Mouse (Mus musculus): ENCODE measurements at regions not wholly inside any gene's neighbourhood (a gene's known extent, or its start where the extent isn't known, plus 50 kb on each side); places are given as distances from the start of the nearest gene placed in this dataset.
"Not testable (repeated sequence)": the region's sequence is repeated elsewhere in the genome, so short reads cannot be mapped to it uniquely, and the experiment has no call there.

GRCm38 (mm10) chr6:37669407-37669806, 139.4 kb downstream of the Akr1d1 start:
- in situ Hi-C loops (cut with MboI; ENCODE audit: low pct_ligation_motif_present, low pct_unique_long_range_greater_than_20kb, low sequenced_read_pairs) (no loop called here), dilution Hi-C loops (cut with MboI; ENCODE audit: extremely low pct_ligation_motif_present, extremely low pct_unique_long_range_greater_than_20kb, low sequenced_read_pairs) (no loop called here)
- no peak for DNase-seq (ENCODE audit: extremely low read depth)
- Histone ChIP-seq H3K27me3 (replicated peaks) (no peaks in the 10 kb centered on the region), H3K9me3 (replicated peaks; ENCODE audit: low read length) (no peaks in the 10 kb centered on the region), H3K36me3 (replicated peaks in 1 of 2; ENCODE audit: control insufficient read depth in 1 of 2, insufficient read depth in 1 of 2, low read length in 1 of 2) (no peaks in the 10 kb centered on the region), H3K79me2 (replicated peaks; ENCODE audit: control insufficient read depth, extremely low read depth, insufficient read depth, poor library complexity, severe bottlenecking) (no peaks in the 10 kb centered on the region), H3K9ac (ENCODE audit: insufficient read depth, low read depth) (no peak overlapping the region), H3K27ac (ENCODE audit: insufficient read depth, low read depth) (no peak overlapping the region), H3K4me2 (ENCODE audit: insufficient read depth, low read depth, poor library complexity, severe bottlenecking) (no peak overlapping the region), H3K4me1 (ENCODE audit: control insufficient read depth in 1 of 2, insufficient read depth in 2 of 2) (no peaks in the 10 kb centered on the region), H3K4me3 (replicated peaks in 1 of 3; ENCODE audit: low read depth in 2 of 3, low read length in 2 of 3, poor library complexity in 1 of 3) (no peak overlapping the region)
- TF ChIP-seq GABPA (IDR thresholded peaks at IDR 0.05; ENCODE audit: insufficient replicate concordance, low read depth, low read length) (no peak), SIN3A (IDR thresholded peaks at IDR 0.05; ENCODE audit: low read length) (no peak), USF2 (conservative IDR thresholded peaks at IDR 0.05; ENCODE audit: low read depth, low read length) (no peak)

- Histone ChIP-seq H3K27me3 (replicated peaks) (no peaks in the 10 kb centered on the region), H3K4me1 (ENCODE audit: control insufficient read depth in 1 of 2, insufficient read depth in 2 of 2) (no peaks in the 10 kb centered on the region), H3K79me2 (replicated peaks; ENCODE audit: control insufficient read depth, extremely low read depth, insufficient read depth, poor library complexity, severe bottlenecking) (no peaks in the 10 kb centered on the region), H3K27ac (ENCODE audit: insufficient read depth, low read depth) (no peak overlapping the region), H3K9ac (ENCODE audit: insufficient read depth, low read depth) (no peak overlapping the region), H3K36me3 (replicated peaks in 1 of 2; ENCODE audit: control insufficient read depth in 1 of 2, insufficient read depth in 1 of 2, low read length in 1 of 2) (no peaks in the 10 kb centered on the region), H3K9me3 (replicated peaks; ENCODE audit: low read length) (no peaks in the 10 kb centered on the region), H3K4me2 (ENCODE audit: insufficient read depth, low read depth, poor library complexity, severe bottlenecking) (no peak overlapping the region), H3K4me3 (replicated peaks in 1 of 3; ENCODE audit: low read depth in 2 of 3, low read length in 2 of 3, poor library complexity in 1 of 3) (no peak overlapping the region)
- no peak for DNase-seq (ENCODE audit: extremely low read depth)
- in situ Hi-C loops (cut with MboI; ENCODE audit: low pct_ligation_motif_present, low pct_unique_long_range_greater_than_20kb, low sequenced_read_pairs), result no loop called here
- dilution Hi-C loops (cut with MboI; ENCODE audit: extremely low pct_ligation_motif_present, extremely low pct_unique_long_range_greater_than_20kb, low sequenced_read_pairs), result no loop called here
- TF ChIP-seq MEF2A (IDR thresholded peaks at IDR 0.05; ENCODE audit: borderline replicate concordance, low read depth, low read length) (no peak), RAD21 (IDR thresholded peaks at IDR 0.05; ENCODE audit: low read depth, low read length) (no peak), SIN3A (IDR thresholded peaks at IDR 0.05; ENCODE audit: low read length) (no peak), HCFC1 (IDR thresholded peaks at IDR 0.05; ENCODE audit: low read depth, low read length) (no peak), JUN (IDR thresholded peaks at IDR 0.05; ENCODE audit: insufficient read depth, low read depth, low read length) (no peak), USF1 (IDR thresholded peaks at IDR 0.05; ENCODE audit: low read depth, low read length) (no peak), CHD1 (IDR thresholded peaks at IDR 0.05; ENCODE audit: low read depth, low read length) (no peak), ZKSCAN1 (IDR thresholded peaks at IDR 0.05; ENCODE audit: borderline replicate concordance, low read depth, low read length) (no peak), NELFE (IDR thresholded peaks at IDR 0.05; ENCODE audit: low read depth, low read length) (no peak), RCOR1 (conservative IDR thresholded peaks at IDR 0.05; ENCODE audit: low read depth, low read length) (no peak), PAX5 (IDR thresholded peaks at IDR 0.05; ENCODE audit: low read length) (no peak)
These were observed 140.7 kb downstream of the Akr1d1 start for GRCm38 (mm10) chr6:37670701-37671100.

GRCm38 (mm10) chr6:37679871-37680270, 149.9 kb downstream of the Akr1d1 start:
- H3K4me3 ChIP-seq (replicated peaks in 1 of 3; ENCODE audit: low read depth in 2 of 3, low read length in 2 of 3, poor library complexity in 1 of 3), result no peak overlapping the region

GRCm38 (mm10) chr6:37681331-37681730, 151.4 kb downstream of the Akr1d1 start:
- H3K4me3 ChIP-seq (replicated peaks in 1 of 3; ENCODE audit: low read depth in 2 of 3, low read length in 2 of 3, poor library complexity in 1 of 3); H3K36me3 ChIP-seq (replicated peaks in 1 of 2; ENCODE audit: control insufficient read depth in 1 of 2, insufficient read depth in 1 of 2, low read length in 1 of 2); in situ Hi-C loops (cut with MboI; ENCODE audit: low pct_ligation_motif_present, low pct_unique_long_range_greater_than_20kb, low sequenced_read_pairs); H3K27ac ChIP-seq (ENCODE audit: insufficient read depth, low read depth); H3K9me3 ChIP-seq (replicated peaks; ENCODE audit: low read length); H3K4me1 ChIP-seq (ENCODE audit: control insufficient read depth in 1 of 2, insufficient read depth in 2 of 2); H3K4me2 ChIP-seq (ENCODE audit: insufficient read depth, low read depth, poor library complexity, severe bottlenecking); H3K27me3 ChIP-seq (replicated peaks); dilution Hi-C loops (cut with MboI; ENCODE audit: extremely low pct_ligation_motif_present, extremely low pct_unique_long_range_greater_than_20kb, low sequenced_read_pairs); H3K79me2 ChIP-seq (replicated peaks; ENCODE audit: control insufficient read depth, extremely low read depth, insufficient read depth, poor library complexity, severe bottlenecking); DNase-seq (ENCODE audit: extremely low read depth); H3K9ac ChIP-seq (ENCODE audit: insufficient read depth, low read depth): not testable (repeated sequence)

More at GRCm38 (mm10) chr6:37679871-37680270, 149.9 kb downstream of the Akr1d1 start:
- in situ Hi-C loops (cut with MboI; ENCODE audit: low pct_ligation_motif_present, low pct_unique_long_range_greater_than_20kb, low sequenced_read_pairs), result no loop called here
- no peak overlapping the region for H3K9ac ChIP-seq (ENCODE audit: insufficient read depth, low read depth)
- dilution Hi-C loops (cut with MboI; ENCODE audit: extremely low pct_ligation_motif_present, extremely low pct_unique_long_range_greater_than_20kb, low sequenced_read_pairs), result no loop called here
- no peaks in the 10 kb centered on the region for H3K4me1 ChIP-seq (ENCODE audit: control insufficient read depth in 1 of 2, insufficient read depth in 2 of 2)
- no peaks in the 10 kb centered on the region for H3K79me2 ChIP-seq (replicated peaks; ENCODE audit: control insufficient read depth, extremely low read depth, insufficient read depth, poor library complexity, severe bottlenecking)
- no peak for DNase-seq (ENCODE audit: extremely low read depth)
- no peak overlapping the region for H3K27ac ChIP-seq (ENCODE audit: insufficient read depth, low read depth)
- H3K4me2 ChIP-seq (ENCODE audit: insufficient read depth, low read depth, poor library complexity, severe bottlenecking), result no peak overlapping the region
- TF ChIP-seq POLR2AphosphoS2 (IDR thresholded peaks at IDR 0.05; ENCODE audit: low read depth, low read length), result no peak
- no peak for TF ChIP-seq SIN3A (IDR thresholded peaks at IDR 0.05; ENCODE audit: low read length)
- no peak for TF ChIP-seq CHD1 (IDR thresholded peaks at IDR 0.05; ENCODE audit: low read depth, low read length)
- no peak for TF ChIP-seq RAD21 (IDR thresholded peaks at IDR 0.05; ENCODE audit: low read depth, low read length)
- TF ChIP-seq UBTF (IDR thresholded peaks at IDR 0.05; ENCODE audit: low read depth, low read length), result no peak
- no peak for TF ChIP-seq ZNF384 (IDR thresholded peaks at IDR 0.05; ENCODE audit: low read depth, low read length)
- TF ChIP-seq USF2 (conservative IDR thresholded peaks at IDR 0.05; ENCODE audit: low read depth, low read length), result no peak
- TF ChIP-seq ZMIZ1 (IDR thresholded peaks at IDR 0.05; ENCODE audit: low read depth, low read length), result no peak
- TF ChIP-seq ELF1 (IDR thresholded peaks at IDR 0.05; ENCODE audit: low read depth, low read length), result no peak
- no peak for TF ChIP-seq TCF12 (IDR thresholded peaks at IDR 0.05; ENCODE audit: low read depth, low read length)
- TF ChIP-seq MXI1 (IDR thresholded peaks at IDR 0.05; ENCODE audit: low read depth, low read length), result no peak
- TF ChIP-seq JUND (conservative IDR thresholded peaks at IDR 0.05; ENCODE audit: low read depth, low read length), result no peak
- no peak for TF ChIP-seq CTCF (conservative IDR thresholded peaks at IDR 0.05 in 1 of 2, IDR thresholded peaks at IDR 0.05 in 1 of 2; ENCODE audit: low read depth in 2 of 2, low read length in 2 of 2)
- no peak for TF ChIP-seq ZKSCAN1 (IDR thresholded peaks at IDR 0.05; ENCODE audit: borderline replicate concordance, low read depth, low read length)
- TF ChIP-seq SMC3 (IDR thresholded peaks at IDR 0.05; ENCODE audit: low read depth, low read length), result no peak
- no peak for TF ChIP-seq JUN (IDR thresholded peaks at IDR 0.05; ENCODE audit: insufficient read depth, low read depth, low read length)
- no peak for TF ChIP-seq MYC (IDR thresholded peaks at IDR 0.05; ENCODE audit: low read depth, low read length)
- no peak for TF ChIP-seq MAX (IDR thresholded peaks at IDR 0.05; ENCODE audit: low read length)
- TF ChIP-seq KAT2A (IDR thresholded peaks at IDR 0.05; ENCODE audit: insufficient replicate concordance, low read length), result no peak
- no peak for TF ChIP-seq RCOR1 (conservative IDR thresholded peaks at IDR 0.05; ENCODE audit: low read depth, low read length)
- H3K36me3 ChIP-seq (replicated peaks in 1 of 2; ENCODE audit: control insufficient read depth in 1 of 2, insufficient read depth in 1 of 2, low read length in 1 of 2), result no peaks in the 10 kb centered on the region
- H3K9me3 ChIP-seq (replicated peaks; ENCODE audit: low read length), result peaks cover 4% of the 10 kb centered on the region
- no peaks in the 10 kb centered on the region for H3K27me3 ChIP-seq (replicated peaks)
